Mouse (Mus musculus) kidney, postnatal 25 days (tissue): Measurements from ENCODE around the gene Cyb5d2.
"Not testable (repeated sequence)": the region's sequence is repeated elsewhere in the genome, so short reads cannot be mapped to it uniquely, and the experiment has no call there.

Experiments
- DNase-seq, 2 experiments: peaks; one replicate each; pipeline ENCODE4 v3.0.0; 2021; ENCODE audit warnings: mixed read lengths in 2 of 2

The Cyb5d2 gene

GRCm38 (mm10) chr11:72771461-72771860 lies 24.5 kb downstream of the Cyb5d2 start:
- no peak for DNase-seq

GRCm38 (mm10) chr11:72770816-72771215 lies 25.1 kb downstream of the Cyb5d2 start:
- DNase-seq = no peak

- no peak for DNase-seq
These were observed 25.6 kb downstream of the Cyb5d2 start for GRCm38 (mm10) chr11:72770324-72770723.

GRCm38 (mm10) chr11:72769061-72769460 lies 26.9 kb downstream of the Cyb5d2 start:
- DNase-seq = no peak

- no peak for DNase-seq
These were observed 28.2 kb downstream of the Cyb5d2 start for GRCm38 (mm10) chr11:72767716-72768115.

- DNase-seq = no peak
These were observed 31.7 kb downstream of the Cyb5d2 start for GRCm38 (mm10) chr11:72764270-72764669.

GRCm38 (mm10) chr11:72760781-72761180 lies 35.2 kb downstream of the Cyb5d2 start:
- no peak for DNase-seq

GRCm38 (mm10) chr11:72759581-72759980 lies 36.4 kb downstream of the Cyb5d2 start:
- DNase-seq = no peak

- DNase-seq = no peak
These were observed 37.6 kb downstream of the Cyb5d2 start for GRCm38 (mm10) chr11:72758316-72758715.

- DNase-seq = no peak
These were observed 44.0 kb downstream of the Cyb5d2 start for GRCm38 (mm10) chr11:72751956-72752355.

GRCm38 (mm10) chr11:72739048-72739447 lies 56.9 kb downstream of the Cyb5d2 start:
- no peak for DNase-seq

GRCm38 (mm10) chr11:72737517-72737916 lies 58.4 kb downstream of the Cyb5d2 start:
- DNase-seq = not testable (repeated sequence)

GRCm38 (mm10) chr11:72736320-72736719 lies 59.6 kb downstream of the Cyb5d2 start:
- no peak for DNase-seq

GRCm38 (mm10) chr11:72735519-72735860 lies 60.5 kb downstream of the Cyb5d2 start:
- DNase-seq = no peak

- no peak for DNase-seq
These were observed 61.0 kb downstream of the Cyb5d2 start for GRCm38 (mm10) chr11:72734840-72735518.

- DNase-seq = no peak
These were observed 62.2 kb downstream of the Cyb5d2 start for GRCm38 (mm10) chr11:72733736-72734135.
